Mouse (Mus musculus) gastrocnemius, adult 8-10 months (tissue): ENCODE data around the gene Hip1r. TPM values are rescaled to one million over a fixed set of nuclear protein-coding genes. Genes with fewer than 3 reads are reported as not detected.

Experiments
- DNase-seq, 2 experiments: peaks; one replicate each; pipeline ENCODE4 v3.0.0; 2022; ENCODE audit warnings: low spot score in 2 of 2
- total RNA-seq, 4 experiments: library from RNA; stranded (reverse); gene quantifications; 2 replicates each; pipeline ENCODE4 v1.2.4; 2022

The Hip1r gene
- total RNA-seq, 4 experiments from 2014 or later = 8.7 to 15.9 (median 11.4) TPM

DNA sequence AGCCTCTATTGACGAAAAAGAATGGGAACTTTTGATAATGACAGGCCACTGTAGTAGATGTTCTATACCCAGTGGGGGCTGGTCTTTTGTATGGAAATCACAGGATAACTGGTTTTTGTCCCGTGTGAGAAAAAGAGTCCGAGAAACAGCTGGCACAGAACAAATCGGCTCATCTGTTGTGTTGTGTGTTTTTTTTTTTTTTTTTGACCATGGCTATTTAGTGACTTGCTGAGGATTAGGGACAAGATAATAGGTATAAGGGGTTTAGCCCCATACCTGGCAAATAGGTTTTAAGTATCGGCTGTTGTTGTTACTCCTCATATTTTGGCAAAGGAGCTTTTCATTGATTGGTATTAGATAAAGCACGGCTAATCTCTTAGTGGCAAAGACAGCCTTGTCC is 975 bp upstream of the Hip1r start:
- DNase-seq = no peak

DNA sequence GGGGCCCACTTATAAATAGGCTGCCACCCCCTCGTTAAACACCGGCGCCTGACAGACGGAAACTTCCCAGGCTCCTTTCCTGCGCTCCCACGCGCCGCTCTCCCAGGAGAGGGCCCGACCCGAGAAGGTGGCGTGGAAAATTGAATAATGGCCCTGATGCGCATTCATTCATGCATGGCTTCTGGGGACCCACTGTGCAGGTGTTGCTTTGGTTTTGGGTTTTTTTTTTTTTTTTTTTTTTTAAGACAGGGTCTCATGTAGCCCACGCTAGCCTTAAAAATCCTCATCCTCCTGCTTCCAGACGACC is 704 bp downstream of the Hip1r start:
- no peak for DNase-seq

DNA sequence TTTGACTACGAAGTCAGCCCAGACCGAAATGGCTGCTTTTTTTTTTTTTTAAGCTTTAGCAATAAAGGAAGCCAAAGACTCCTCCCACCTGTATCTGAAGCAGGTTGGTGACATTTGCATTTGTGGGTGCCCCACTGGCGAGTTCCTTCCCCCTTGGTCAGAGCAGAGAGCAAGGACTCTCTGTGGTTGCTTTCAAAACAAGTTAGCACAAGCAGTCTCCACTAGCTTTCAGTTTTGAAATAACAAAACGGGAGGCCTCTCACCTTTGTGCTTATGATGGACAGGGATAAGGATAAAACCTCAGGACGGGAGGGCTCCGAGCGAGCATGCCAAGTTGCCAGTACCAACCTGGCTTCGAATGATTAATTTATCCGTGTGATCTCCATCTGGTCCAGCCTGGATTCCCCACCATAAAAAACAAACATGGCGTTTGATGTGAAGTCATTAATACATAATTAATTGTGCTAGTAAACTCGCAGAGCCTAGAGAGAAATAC is 1.2 kb downstream of the Hip1r start:
- no peak for DNase-seq

DNA sequence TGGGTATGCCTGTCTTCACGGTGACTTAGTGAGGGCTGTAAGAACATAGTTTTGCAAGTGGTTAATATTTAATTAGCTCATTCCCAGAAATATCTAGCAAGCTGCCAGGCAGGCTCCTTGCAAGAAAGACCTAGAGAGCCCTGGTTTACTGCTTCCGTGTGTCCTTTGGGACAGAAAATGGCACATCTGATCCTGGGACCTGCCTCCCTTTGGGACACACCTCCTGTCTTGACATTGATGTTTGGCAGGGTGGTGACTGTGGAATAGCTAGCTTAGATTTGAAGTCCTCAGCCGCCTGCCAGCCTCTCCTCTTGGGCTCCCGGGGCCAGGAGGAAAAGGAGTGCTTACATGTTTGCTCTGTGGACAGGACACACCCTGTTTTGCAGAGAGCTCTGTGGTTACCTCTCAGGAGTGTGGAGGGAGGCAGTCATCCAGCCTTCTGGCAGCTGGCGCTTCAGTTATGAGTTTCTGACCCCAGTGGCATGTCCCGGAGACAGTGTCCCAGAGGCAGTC is 2.3 kb downstream of the Hip1r start:
- DNase-seq = no peak

DNA sequence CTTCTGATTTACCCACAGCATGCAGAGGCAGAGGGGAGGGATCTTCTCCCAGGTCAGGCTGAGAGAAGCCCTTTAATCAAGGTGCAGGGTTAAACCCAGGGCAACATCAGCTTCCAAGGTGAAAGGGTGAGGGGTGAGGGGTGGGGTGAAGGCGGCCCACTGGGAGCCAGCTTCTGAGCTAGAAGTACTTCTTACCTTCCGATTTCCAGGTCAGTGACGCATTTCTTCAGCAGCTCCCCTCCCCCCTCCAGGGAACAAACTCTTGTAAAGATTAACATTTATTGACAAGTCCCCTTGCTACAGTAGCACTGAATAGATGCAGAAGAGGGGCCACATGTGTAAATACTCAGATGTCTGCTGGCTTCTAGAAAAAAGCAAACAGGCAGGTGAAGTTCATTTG is 3.8 kb downstream of the Hip1r start:
- DNase-seq = no peak

DNA sequence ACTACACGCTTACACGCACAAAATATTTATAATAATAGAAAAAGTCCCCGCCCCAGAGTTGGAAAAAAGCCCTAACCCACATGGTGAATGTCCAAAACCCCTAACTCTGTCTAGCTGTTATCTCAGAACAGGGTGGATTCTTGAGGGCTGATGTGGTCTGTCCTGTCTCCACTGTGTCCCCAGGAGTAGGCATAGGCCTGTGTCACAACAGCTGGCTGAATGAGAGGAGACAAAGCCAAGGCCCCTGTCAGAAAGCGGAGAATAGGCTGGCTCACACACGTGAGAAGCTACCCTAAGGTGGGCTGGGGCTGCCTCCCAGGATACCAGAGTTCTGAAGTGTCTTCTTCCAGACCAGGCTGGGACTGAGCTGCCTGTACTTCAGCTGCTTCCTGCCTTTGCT is 4.7 kb downstream of the Hip1r start:
- DNase-seq = no peak

DNA sequence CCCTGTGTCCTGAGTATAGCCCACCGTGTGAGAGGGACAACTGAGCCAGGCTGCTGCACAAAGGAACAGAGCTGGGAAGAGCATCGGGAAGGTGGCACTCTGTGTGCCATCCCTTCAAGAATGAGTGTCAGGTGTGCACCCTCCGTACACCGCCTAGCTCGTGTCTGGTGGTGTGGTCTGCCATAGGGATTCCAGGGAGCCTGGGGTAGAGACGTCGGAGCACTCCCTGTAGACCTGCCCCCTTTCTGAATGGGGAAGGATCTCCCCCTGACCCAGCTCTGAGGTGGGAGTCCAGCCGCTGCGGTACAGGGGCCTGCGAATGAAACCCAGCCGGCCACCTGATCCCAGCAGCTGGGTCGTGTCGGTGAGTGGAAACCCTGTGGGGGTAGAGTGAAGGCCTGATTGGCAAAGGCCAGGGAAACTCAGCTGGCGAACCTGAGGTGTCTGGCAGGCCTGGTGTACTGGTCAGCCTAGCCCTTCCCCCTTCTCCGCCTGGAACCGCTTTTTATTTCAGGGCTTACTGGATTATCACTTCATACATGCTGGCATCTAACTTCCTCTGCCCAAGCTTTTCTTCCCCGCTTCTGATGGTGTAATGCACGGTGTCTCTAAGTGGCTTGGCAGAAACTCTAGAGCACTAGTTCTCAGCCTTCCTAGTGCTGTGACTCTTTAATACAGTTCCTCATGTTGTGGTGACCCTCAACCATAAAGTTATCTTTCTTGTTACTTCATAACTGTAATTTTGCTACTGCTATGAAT is 6.0 kb downstream of the Hip1r start:
- DNase-seq = peak in 1 of 2 experiments; percentile 59

DNA sequence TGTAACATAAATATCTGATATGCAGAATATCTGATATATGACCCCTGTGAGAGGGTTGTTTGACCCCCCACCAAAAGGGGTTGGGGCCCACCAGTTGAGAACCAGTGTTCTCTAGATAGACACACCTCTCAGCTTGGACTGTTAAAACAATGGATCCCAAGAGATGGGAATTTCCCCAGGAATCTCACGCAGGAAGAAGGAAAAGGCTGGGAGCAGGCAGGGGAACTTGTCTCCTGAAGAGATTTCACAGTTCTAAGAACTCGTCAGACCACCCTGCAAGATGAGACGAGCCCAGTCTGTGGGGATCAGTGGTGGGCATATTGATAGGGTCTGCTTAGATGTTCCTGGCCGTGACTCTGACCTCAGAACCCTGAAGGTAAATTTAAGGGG is 6.5 kb downstream of the Hip1r start:
- no peak for DNase-seq

DNA sequence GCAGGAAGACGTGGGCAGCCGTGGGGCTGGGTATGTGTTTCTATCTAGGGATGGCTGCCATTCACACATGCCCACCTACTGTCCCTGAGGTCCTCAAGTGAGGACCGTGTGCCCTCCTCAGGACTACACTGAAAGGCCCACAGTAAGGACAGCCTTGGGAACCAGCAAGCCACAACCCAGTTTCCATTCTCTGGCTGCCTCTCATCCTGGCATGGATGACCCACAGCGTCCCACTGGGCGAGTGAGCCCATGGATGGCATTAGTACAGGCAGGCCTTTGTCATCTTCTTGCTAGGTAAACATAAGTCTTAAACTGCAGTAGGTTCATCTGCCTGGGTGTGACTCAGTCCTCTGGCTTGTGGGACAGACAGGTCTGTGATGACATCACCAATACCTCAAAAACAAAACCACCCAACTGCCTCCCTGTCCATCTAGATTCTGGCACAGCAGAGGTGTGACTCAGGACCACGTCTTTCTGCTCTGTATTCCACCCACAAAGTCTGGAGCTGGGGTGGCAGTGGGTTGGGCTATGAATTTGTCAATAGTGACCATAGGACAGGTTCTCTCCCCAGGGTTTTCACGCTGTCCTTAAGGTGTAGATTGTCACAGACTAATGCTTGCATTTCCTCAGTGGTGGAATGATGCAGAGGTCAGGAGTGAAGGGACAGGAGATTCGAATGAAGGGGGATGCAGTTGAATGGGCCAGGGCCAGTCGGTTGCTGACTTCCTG is 7.3 kb downstream of the Hip1r start:
- DNase-seq = no peak

DNA sequence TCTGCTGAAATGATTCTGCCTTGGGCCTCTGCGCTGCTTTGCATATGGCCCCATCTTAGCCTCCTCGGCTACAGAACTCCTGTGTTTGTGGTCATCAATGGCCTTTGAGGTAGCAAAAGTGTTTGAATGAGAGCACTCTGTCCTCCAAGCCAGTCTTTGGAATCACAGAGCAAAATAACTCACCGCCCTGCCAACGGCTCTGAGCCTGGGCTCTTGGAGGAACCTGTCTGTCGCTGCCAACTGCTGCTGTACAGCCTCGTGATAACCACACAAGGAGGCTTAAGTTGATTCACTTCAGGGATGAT is 7.8 kb downstream of the Hip1r start:
- no peak for DNase-seq

DNA sequence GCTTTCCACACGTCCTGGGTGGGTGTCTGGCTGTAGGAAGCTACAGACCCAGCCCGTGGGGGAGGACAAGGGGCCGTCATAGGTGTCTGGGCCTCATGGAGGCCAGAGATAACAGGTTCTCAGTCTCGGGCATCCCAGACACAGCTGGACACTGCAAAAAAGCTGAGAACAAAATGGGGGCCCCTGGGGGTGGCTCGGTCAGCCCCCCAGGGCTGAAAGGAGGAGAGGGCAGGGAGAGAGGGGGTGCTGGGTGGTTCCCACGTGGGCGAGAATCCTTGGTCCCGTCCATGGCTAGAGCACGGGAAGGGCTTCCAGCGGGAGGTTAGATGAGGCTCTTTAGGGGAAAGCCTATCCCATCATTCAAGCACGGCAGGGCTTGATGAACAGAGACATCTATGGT is 9.4 kb downstream of the Hip1r start:
- no peak for DNase-seq

DNA sequence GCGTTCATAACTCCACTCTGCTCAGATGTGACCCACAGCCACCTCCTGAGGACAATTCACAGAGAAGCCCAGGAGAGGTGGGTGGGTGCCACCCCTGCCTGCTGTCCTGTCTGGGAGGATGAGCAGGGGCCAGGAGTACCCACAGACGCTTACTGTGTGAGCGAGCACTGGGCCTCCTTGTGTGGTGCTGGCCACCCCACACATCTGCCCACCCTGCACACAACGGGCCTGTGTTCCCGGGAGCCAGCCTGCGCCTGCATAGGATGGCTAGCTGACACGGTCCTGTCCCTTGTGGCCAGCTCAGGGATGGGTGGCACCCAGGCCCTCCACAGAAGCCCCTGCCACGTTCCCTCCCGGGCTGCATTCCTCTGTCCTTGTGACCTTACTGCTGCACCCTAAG is 12.0 kb downstream of the Hip1r start:
- DNase-seq = no peak

DNA sequence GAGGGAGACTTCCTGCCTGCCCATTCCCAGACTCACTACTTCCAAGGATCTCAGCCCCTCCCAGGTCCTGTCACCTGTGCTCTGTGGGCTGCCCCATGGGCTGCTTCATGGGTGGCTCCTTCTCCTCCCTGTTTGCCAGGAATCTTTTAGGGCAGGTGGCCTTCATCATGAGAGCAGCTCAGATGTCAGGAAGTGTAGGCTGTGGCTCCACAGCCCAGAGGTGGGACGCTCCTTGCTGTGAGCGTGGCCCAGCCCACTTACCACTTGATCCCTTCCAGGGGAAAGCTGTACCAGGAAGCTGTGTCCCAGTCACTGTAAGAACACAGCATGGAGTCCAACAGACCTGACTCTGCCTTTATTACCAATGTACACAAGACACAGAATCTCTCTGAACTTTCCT is 13.5 kb downstream of the Hip1r start:
- DNase-seq = no peak

DNA sequence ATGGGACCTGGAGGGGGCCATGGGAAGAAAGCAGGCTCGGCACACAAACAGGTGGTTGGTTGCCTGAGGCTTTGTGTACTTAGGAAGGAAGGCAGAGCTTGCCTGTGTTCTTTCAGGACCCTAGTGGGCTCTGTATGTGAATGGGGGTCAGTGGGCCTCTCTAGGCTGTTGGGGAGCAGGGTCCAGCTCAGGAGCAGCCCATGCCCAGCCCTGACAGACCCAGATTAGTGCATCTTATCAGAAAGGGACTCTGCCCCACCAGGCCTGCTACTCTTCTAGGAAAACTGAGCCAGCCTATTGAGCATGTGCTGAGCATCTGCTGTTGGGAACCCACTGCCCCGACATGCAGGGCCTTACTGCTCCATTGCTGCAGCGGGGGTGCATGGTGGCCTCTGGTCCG is 14.1 kb downstream of the Hip1r start:
- DNase-seq = no peak

DNA sequence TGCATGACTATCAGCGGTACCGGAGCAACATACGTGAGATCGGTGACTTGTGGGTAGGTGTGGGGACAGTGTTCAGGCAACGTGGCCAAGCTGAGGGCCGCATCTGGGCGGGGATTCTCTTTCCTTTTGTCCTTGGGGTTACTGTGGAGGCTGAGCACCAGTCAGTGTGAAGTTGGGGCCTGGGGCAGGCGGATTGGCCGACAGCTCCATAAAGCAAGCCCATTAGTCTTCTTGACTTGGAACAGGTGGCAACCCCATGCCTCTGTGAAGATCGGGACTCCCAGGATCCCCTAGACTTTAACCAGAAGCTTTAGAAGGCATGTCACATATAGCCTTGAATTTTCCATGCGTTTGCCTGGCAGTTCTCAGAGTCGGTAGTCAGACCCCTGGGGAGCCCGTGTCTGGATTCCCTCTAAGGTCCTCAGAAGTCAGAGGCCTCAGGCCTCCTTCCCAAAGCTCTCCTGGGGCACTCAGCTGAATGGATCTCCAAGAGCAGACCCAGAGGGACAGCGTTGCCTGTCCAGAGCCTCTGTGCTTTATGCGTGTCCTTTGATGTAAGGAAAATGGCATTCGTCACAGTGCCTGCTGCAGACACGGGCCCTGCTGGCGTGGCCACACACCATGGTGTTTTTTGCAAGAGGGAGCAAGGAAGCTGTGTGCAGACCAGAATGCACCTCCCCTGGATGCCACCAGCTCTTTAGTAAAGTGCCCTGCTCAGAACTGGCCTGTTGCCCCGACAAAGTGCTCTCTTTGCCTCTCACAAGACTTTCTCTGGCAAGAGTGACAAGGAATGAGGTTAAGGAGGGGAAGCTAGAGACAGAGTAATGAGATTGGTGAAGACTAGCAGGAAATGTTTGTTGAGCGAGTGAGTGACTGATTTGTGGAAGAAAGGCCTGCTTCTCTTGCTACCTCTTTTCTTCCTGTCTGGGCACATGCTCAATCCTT is 16.8 kb downstream of the Hip1r start:
- DNase-seq = no peak

DNA sequence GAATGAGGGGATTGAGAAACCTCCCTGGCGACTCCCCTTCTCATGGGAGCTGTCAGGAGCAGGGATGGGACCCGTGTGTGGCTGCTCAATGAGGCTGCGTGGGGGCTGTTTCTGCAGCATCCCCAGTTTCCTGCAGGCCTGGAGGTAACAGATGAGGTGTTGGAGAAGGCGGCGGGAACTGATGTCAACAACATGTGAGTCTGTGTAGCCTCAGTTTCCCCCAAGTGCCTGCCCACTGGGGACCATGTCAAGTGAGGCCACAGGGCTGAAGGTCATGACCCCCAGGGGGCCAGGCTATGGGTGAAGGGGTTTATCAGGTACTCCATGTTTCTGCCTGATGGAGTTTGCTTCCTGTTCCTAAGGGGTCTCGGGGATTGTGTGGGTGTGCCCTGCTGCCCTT is 17.9 kb downstream of the Hip1r start:
- DNase-seq = no peak

DNA sequence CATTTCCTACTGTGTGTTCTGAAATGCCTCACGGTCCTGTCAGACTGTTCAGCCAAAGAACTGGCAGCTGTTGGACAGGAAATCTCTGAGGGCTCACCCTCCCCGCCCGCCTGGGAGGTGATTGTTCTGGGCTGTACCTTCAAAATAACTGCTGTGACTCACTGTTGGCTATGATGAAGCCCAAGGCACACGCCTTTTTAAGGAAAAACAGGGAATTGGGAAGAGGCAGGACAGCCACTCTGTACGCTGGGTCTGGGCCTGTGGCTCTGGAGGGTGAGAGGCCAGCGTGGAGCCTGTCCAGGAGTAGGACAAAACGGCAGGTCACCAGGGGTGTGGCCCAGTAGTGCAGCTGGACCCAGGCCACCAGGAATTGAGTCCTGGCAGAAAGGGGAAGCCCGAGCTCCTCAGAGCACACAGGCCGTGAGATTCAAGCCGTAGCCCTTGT is 18.8 kb downstream of the Hip1r start:
- peak; percentile 43 to 47 for DNase-seq

DNA sequence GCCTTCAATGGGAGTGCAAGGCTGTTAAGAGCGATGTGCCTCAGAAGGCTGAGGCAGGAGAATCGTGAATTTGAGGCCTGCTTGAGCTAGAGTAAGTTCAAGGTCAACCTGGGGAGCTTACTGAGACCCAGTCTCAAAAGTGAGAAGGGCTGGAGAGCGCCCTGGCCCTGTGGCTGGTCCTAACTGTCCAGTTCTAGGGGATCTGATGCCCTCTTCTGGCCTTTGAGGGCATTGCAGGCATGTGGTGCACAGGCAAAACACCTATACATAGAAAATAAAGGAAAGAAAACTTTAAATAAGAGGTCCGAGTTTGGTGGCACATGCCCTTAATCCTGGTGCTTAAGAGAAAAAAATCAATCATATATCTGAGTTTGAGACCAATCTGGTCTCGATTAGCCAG is 19.4 kb downstream of the Hip1r start:
- DNase-seq = peak; percentile 79 to 80

DNA sequence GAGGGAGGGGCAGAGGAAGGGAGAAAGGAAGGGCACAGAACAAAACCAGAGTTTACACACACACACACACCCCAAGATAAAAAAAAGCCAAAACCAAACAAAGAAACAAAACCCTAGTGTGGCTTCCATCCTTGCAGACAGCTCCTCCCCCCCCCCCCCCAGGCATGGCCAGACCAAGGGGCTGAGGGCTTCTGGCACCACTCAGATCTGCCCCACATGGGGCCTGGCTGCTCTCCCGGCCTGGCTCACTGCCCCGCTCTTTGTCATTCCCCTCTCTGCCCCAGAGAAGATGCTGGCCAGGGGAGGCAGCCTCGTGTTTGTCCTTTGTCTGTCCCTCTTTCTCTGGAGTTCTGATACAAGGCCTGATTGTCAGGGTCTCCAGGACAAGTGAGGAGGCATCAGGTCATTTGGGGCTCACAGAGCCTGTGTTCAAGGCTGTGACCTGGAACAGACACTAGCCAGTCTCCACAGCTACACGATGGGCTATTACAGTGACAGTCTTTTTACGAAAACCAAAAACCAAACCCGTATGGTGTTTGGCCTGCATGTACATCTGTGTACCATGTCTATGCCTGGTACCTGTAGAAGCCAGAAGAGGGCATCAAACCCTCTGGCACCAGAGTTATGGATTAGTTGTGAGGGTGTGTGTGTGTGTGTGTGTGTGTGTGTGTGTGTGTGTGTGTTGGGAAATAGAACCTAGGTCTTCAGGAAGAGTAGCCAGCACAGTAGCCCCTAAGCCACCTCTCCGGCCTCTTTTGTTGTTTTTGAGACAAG is 20.0 kb downstream of the Hip1r start:
- DNase-seq = no peak

DNA sequence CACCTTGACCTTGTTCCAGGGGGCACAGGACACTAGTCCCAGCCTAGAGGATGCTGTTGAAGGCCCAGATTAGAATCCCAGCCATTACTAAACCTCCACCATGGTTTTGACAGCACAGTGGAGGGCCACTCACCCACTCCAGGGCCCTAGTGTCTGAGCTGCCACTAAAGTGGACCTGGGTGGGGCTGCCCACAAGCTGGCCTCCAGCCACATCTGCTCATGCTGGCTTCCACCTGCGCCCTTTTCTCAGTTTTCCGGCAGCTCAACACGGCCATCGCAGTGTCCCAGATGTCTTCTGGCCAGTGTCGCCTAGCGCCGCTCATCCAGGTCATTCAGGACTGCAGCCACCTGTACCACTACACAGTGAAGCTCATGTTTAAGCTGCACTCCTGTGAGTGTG is 21.0 kb downstream of the Hip1r start:
- DNase-seq = no peak

DNA sequence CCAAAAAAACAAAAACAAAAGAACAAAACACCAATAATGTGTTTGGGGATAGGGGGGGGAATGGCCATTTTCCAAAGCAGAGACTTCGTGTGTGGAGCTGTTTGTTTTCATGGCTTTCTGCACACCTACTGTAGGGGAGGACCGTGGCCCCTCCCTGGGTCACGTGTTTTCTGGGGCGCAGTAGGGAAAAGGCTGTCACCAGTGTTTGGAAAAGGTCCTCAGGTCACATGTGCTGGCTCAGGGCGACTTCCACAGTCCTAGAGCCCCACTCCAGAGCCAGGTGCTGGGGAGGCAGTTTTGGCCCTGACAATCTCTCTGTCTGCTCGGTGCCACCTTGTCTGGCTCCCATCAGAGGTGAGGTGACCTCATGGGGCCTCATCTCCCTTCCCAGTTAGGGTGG is 22.0 kb downstream of the Hip1r start:
- DNase-seq = no peak
